In genomic region chr10:126869372-126870318, GRCm38 (mm10) we compare ENCODE assay signal across 8 mouse cellular contexts. TPM values are rescaled to one million over a fixed set of nuclear protein-coding genes. Genes with fewer than 3 reads are reported as not detected.
A peak's percentile ranks its signal among the peaks of the same experiment; 100 is the strongest.
DNase-seq lines count a peak whose midpoint lies in the region; ATAC-seq lines count a peak whose summit lies in the region.

No protein-coding gene starts in this region.

- H3K36me3 ChIP-seq in hindbrain, embryonic 15.5 days = no peaks in the 10 kb centered on the region

- H3K9ac ChIP-seq in hindbrain, embryonic 15.5 days = no peak overlapping the region

- H3K4me2 ChIP-seq in hindbrain, embryonic 15.5 days = peak overlapping the region; percentile 52

- no peaks in the 10 kb centered on the region for H3K27me3 ChIP-seq in hindbrain, embryonic 15.5 days

- H3K4me3 ChIP-seq in hindbrain, embryonic 15.5 days = peak overlapping the region; percentile 24

- no peaks in the 10 kb centered on the region for H3K9me3 ChIP-seq in hindbrain, embryonic 15.5 days

- H3K4me1 ChIP-seq in hindbrain, embryonic 15.5 days (replicated peaks) = peaks cover 7% of the 10 kb centered on the region; the same call in 1 of the 2 replicates

- WGBS in hindbrain, embryonic 15.5 days = 20% methylated on average over 23 of the region's 23 CpGs

- no peak overlapping the region for H3K27ac ChIP-seq in hindbrain, embryonic 15.5 days (replicated peaks)

- peak; percentile 49 for DNase-seq in R1 (ENCODE audit: low read depth, low spot score)
- DNase-seq in cerebellum, postnatal 14 days = peak; percentile 88 to 89
- DNase-seq in frontal cortex, postnatal 25 days (ENCODE audit: low spot score in 2 of 2) = peak; percentile 65 to 77
- peak; percentile 57 for DNase-seq in left cerebral cortex, adult 11 months (ENCODE audit: low spot score)
- DNase-seq in lung, postnatal 4 days = peak; percentile 69 to 78
- DNase-seq in retina, postnatal 7 days (ENCODE audit: low read depth, low spot score) = peak; percentile 40
- peak; percentile 68 for DNase-seq in urinary bladder, postnatal 14 days (ENCODE audit: low spot score)

- peak; percentile 80 for ATAC-seq in hindbrain, embryonic 15.5 days (ENCODE audit: low FRiP score, low read depth)

RNA-seq across cellular contexts. Expression of gene Atp23, which starts 31.5 kb away (rescaled TPM):
- 14.0 and 15.4 TPM in 2 replicates for polyA plus RNA-seq in hindbrain, embryonic 15.5 days (2015; fragmentation: Nextera tagmentation; extraction: Ambion mirVana)
